Mouse (Mus musculus) lung, embryonic 16.5 days (tissue): Measurements from ENCODE around the gene Itga6. TPM values are rescaled to one million over a fixed set of nuclear protein-coding genes. Genes with fewer than 3 reads are reported as not detected.

Source experiments
- ATAC-seq: fragments of 200-750 bp; cut with Nextera tagmentation; 2 replicates; pipeline ENCODE4 v1.8.0; 2017; ENCODE audit warnings: low read depth, mild to moderate bottlenecking, moderate library complexity
- H3K27ac ChIP-seq: fragments of 300-500 bp; sonication (generic); 2 replicates; pipeline ENCODE4 v1.5.1; 2014; ENCODE audit warnings: mild to moderate bottlenecking, control low read depth, low read length
- H3K27me3 ChIP-seq: fragments of 300-500 bp; sonication (generic); 2 replicates; pipeline ENCODE4 v1.6.1; 2014; ENCODE audit warnings: low read depth, low read length, mixed read lengths; ENCODE audit not compliant: control insufficient read depth, insufficient read depth
- H3K36me3 ChIP-seq: fragments of 300-500 bp; sonication (generic); 2 replicates; pipeline ENCODE4 v1.6.1; 2014; ENCODE audit warnings: low read length; ENCODE audit not compliant: control insufficient read depth, insufficient read depth
- H3K4me1 ChIP-seq: fragments of 300-500 bp; sonication (generic); replicated peaks from 2 replicates; pipeline ENCODE4 v1.6.1; 2014; ENCODE audit warnings: low read length, mixed read lengths; ENCODE audit not compliant: control insufficient read depth, insufficient read depth
- H3K4me2 ChIP-seq: fragments of 300-500 bp; sonication (generic); 2 replicates; pipeline ENCODE4 v1.6.1; 2014; ENCODE audit warnings: low read depth, low read length, control low read depth
- H3K4me3 ChIP-seq: fragments of 300-500 bp; sonication (generic); 2 replicates; pipeline ENCODE4 v1.5.1; 2014; ENCODE audit warnings: mild to moderate bottlenecking, low read length, control low read depth
- H3K9ac ChIP-seq: fragments of 300-500 bp; sonication (generic); 2 replicates; pipeline ENCODE4 v1.6.1; 2014; ENCODE audit warnings: low read length, control low read depth
- H3K9me3 ChIP-seq: fragments of 300-500 bp; sonication (generic); 2 replicates; pipeline ENCODE4 v1.6.1; 2016; ENCODE audit warnings: low read length; ENCODE audit not compliant: control insufficient read depth
- WGBS: fragments of 180-500 bp; shearing (Covaris S2); extraction: QIAGEN DNeasy Blood & Tissue Kit; methylation state at CpG from one replicate; pipeline ENCODE4 v1.1.7; 2014; 5-methylcytosine and 5-hydroxymethylcytosine counted together
- polyA plus RNA-seq: library from polyadenylated mRNA; unstranded; fragments of >200 nt; fragmentation: Nextera tagmentation; extraction: Ambion mirVana; gene quantifications from 2 replicates; pipeline ENCODE4 v1.2.1, GENCODE M21; 2015

Gene Itga6
- polyA plus RNA-seq, 1 experiment from 2014 or later: 79.0 TPM

GRCm38 (mm10) chr2:71877865-71878264 is 132.4 kb downstream of the Itga6 start:
- H3K9ac ChIP-seq: no peak overlapping the region
- H3K27ac ChIP-seq: no peak overlapping the region
- peaks cover 4% of the 10 kb centered on the region; the same call in 1 of the 2 replicates for H3K36me3 ChIP-seq
- WGBS: 78% methylated on average over 4 of the region's 4 CpGs
- H3K4me1 ChIP-seq: peaks cover 11% of the 10 kb centered on the region; the same call in 1 of the 2 replicates
- no peaks in the 10 kb centered on the region for H3K27me3 ChIP-seq
- ATAC-seq: no peak
- H3K4me2 ChIP-seq: no peak overlapping the region
- no peaks in the 10 kb centered on the region for H3K9me3 ChIP-seq
- no peak overlapping the region for H3K4me3 ChIP-seq

DNA sequence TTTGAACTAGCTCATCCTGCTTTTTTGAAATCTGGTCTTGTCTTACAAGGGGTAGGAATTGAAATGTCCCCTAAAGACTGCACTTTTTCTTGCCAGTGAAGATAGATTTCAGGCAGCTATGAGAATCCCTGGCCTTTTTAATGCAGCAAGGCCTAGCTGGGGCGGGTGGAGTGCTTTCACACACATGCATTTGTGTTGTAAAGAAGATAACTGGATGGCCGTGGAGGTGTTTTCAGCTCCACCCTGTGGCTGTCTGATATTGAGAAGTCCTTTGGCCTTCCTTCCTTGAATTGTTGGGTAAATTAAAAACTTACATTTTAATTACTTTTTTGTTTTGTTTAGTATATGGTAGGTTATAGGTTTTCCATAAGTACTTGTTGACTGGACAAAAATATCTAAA is 133.0 kb downstream of the Itga6 start:
- Histone ChIP-seq H3K4me2 (no peak overlapping the region), H3K9ac (no peak overlapping the region), H3K9me3 (no peaks in the 10 kb centered on the region), H3K36me3 (peaks cover 4% of the 10 kb centered on the region; the same call in 1 of the 2 replicates), H3K27ac (no peak overlapping the region), H3K27me3 (no peaks in the 10 kb centered on the region), H3K4me1 (peaks cover 11% of the 10 kb centered on the region; the same call in 1 of the 2 replicates), H3K4me3 (no peak overlapping the region)
- WGBS: 71% methylated on average over 2 of the region's 2 CpGs
- no peak for ATAC-seq

DNA sequence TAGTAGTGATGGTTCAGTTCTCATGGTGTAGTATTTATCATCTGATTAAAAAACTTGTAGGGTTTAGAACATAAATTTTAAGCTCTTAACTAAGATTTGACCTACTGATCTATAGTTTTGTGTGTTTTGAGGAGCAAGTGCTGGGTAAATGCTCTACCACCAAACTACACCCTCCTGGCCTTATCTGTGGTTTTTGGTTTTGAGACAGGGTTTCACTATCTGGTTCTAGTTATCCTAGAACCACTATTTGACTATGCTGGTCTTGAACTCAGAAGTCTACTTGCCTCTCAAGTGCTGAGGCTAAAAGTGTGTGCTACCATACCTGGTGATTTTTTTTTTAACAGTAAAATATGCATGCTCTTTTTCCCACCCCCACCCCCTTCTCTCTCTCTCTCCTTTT is 133.5 kb downstream of the Itga6 start:
- Histone ChIP-seq H3K36me3 (peaks cover 4% of the 10 kb centered on the region; the same call in 1 of the 2 replicates), H3K4me1 (peaks cover 10% of the 10 kb centered on the region; the same call in 1 of the 2 replicates)
- ATAC-seq: no peak

GRCm38 (mm10) chr2:71882914-71883651 is 137.7 kb downstream of the Itga6 start:
- H3K9me3 ChIP-seq: no peaks in the 10 kb centered on the region
- no peaks in the 10 kb centered on the region for H3K4me1 ChIP-seq
- no peak overlapping the region for H3K27ac ChIP-seq
- H3K27me3 ChIP-seq: no peaks in the 10 kb centered on the region
- peaks cover 6% of the 10 kb centered on the region; the same call in 1 of the 2 replicates for H3K36me3 ChIP-seq
- 56% methylated on average over 19 of the region's 19 CpGs for WGBS
- H3K9ac ChIP-seq: no peak overlapping the region
- no peak overlapping the region for H3K4me2 ChIP-seq
- ATAC-seq: no peak
- H3K4me3 ChIP-seq: no peak overlapping the region

More for the DNA sequence above, 133.5 kb downstream of the Itga6 start:
- Histone ChIP-seq H3K27me3 (no peaks in the 10 kb centered on the region), H3K4me3 (no peak overlapping the region), H3K27ac (no peak overlapping the region), H3K9me3 (no peaks in the 10 kb centered on the region), H3K4me2 (no peak overlapping the region), H3K9ac (no peak overlapping the region)

- Histone ChIP-seq H3K4me3 (no peak overlapping the region), H3K9ac (no peak overlapping the region), H3K27me3 (no peaks in the 10 kb centered on the region), H3K27ac (no peak overlapping the region), H3K36me3 (0 out of 2 replicates have a peak, but pooled peaks cover 4% of the 10 kb centered on the region), H3K9me3 (no peaks in the 10 kb centered on the region), H3K4me1 (no peaks in the 10 kb centered on the region), H3K4me2 (no peak overlapping the region)
- WGBS: 90% methylated on average over 4 of the region's 4 CpGs
- ATAC-seq: no peak
Measured at GRCm38 (mm10) chr2:71887269-71887668, 141.9 kb downstream of the Itga6 start.

DNA sequence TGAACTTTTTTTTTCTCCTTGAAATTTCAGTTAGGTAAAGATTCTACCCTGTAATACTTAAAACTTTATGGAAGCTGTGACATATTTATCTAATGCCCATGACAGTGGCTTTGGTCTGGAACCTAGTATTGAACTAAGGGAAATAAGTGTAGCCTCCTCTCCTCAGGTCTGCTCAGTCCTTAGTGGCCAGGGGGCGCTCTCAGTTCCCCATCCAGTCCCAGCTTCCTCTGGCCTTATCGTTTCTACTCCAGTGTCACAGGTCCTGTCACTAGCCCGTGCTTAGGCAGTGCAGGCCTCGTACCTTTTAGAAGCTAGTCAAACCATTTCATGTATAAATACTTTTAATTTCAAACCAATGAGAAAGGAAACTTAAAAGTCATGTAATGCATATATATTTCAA is 143.0 kb downstream of the Itga6 start:
- WGBS: 80% methylated on average over 4 of the region's 4 CpGs
- H3K36me3 ChIP-seq: peaks cover 11% of the 10 kb centered on the region; the same call in 1 of the 2 replicates
- no peaks in the 10 kb centered on the region for H3K27me3 ChIP-seq
- no peak overlapping the region for H3K27ac ChIP-seq
- no peaks in the 10 kb centered on the region for H3K9me3 ChIP-seq
- no peak overlapping the region for H3K4me3 ChIP-seq
- no peak overlapping the region for H3K4me2 ChIP-seq
- ATAC-seq: no peak
- H3K9ac ChIP-seq: no peak overlapping the region
- H3K4me1 ChIP-seq: no peaks in the 10 kb centered on the region

GRCm38 (mm10) chr2:71891536-71891935 is 146.1 kb downstream of the Itga6 start:
- no peaks in the 10 kb centered on the region for H3K27me3 ChIP-seq
- no peaks in the 10 kb centered on the region for H3K4me1 ChIP-seq
- no peaks in the 10 kb centered on the region for H3K9me3 ChIP-seq
- peaks cover 11% of the 10 kb centered on the region; the same call in 1 of the 2 replicates for H3K36me3 ChIP-seq
- no peak for ATAC-seq
- no peak overlapping the region for H3K4me2 ChIP-seq
- H3K4me3 ChIP-seq: no peak overlapping the region
- WGBS: 90% methylated on average over 2 of the region's 2 CpGs
- no peak overlapping the region for H3K27ac ChIP-seq
- no peak overlapping the region for H3K9ac ChIP-seq

DNA sequence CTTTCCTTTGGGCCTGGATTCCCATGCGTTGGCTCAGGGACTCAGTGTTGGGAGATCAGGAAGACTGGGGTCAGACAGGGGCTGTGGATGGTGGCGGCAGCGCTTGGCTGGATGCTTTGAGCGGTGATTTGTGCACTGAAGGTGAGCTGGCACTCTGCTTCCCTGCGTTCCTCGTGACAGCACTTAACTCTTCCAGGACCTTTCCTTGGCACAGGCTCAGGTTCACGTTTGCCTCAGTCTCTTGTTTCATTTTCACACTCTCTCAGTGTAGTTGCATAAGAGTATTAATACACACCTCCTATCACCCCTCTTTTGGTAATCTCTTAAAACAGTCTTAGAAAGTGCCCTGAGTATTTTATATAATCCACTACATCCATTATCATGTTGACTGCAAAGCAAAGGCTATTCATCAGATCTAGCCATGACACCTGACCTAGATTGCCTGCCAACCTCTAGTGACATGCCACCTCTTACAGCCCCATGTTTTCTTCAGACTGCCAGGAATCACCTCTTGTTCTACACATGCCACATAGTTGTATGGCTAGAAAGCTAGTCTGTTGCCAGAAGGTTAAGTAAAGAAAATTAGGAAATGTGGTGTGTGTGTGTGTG is 147.4 kb downstream of the Itga6 start:
- Histone ChIP-seq H3K4me2 (no peak overlapping the region), H3K9ac (no peak overlapping the region), H3K4me3 (no peak overlapping the region), H3K9me3 (no peaks in the 10 kb centered on the region), H3K27me3 (no peaks in the 10 kb centered on the region), H3K36me3 (peaks cover 13% of the 10 kb centered on the region; the same call in 1 of the 2 replicates), H3K4me1 (no peaks in the 10 kb centered on the region), H3K27ac (no peak overlapping the region)
- WGBS: 85% methylated on average over 7 of the region's 7 CpGs
- no peak for ATAC-seq

- ATAC-seq: no peak
- H3K9ac ChIP-seq: no peak overlapping the region
Measured at GRCm38 (mm10) chr2:71895596-71896286, 150.3 kb downstream of the Itga6 start.

More at GRCm38 (mm10) chr2:71895596-71896286, 150.3 kb downstream of the Itga6 start:
- Histone ChIP-seq H3K4me1 (no peaks in the 10 kb centered on the region), H3K27ac (no peak overlapping the region), H3K27me3 (no peaks in the 10 kb centered on the region), H3K4me3 (no peak overlapping the region), H3K36me3 (peaks cover 13% of the 10 kb centered on the region; the same call in 1 of the 2 replicates), H3K4me2 (no peak overlapping the region), H3K9me3 (no peaks in the 10 kb centered on the region)
- whole genome bisulfite sequencing: 87% methylated on average over 13 of the region's 13 CpGs
